Mouse (Mus musculus): Measurements from ENCODE around the gene Ccdc17. TPM values are rescaled to one million over a fixed set of nuclear protein-coding genes. Genes with fewer than 3 reads are reported as not detected.

Ccdc17 gene
- polyA plus RNA-seq (2015; fragmentation: Nextera tagmentation; extraction: Ambion mirVana) = 3.8 and 4.1 TPM in 2 replicates

DNA sequence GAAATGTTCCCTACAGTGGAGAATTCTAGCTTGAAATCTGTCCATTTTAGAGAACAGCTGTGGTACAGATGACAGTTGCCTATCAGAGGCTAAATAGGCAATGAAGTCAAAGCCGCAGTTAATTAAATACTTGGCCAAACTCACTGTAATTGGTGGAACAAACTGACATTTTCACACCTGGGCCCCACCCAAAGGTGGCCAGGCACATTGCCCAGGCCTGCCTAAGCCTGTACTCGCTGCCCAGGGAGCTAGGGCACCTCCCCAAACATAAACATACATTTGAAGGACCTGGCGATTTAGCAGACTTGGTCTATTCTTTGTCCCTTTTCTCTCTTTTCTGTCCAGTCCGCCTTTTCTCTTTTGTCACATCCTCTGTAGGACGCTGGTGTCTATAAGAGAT is at the start of gene Ccdc17:
Gene Ccdc17 (plus strand): TSS at position 276 of the 400 bp plus-strand sequence.
- no peak for DNase-seq (ENCODE audit: low spot score)

DNA sequence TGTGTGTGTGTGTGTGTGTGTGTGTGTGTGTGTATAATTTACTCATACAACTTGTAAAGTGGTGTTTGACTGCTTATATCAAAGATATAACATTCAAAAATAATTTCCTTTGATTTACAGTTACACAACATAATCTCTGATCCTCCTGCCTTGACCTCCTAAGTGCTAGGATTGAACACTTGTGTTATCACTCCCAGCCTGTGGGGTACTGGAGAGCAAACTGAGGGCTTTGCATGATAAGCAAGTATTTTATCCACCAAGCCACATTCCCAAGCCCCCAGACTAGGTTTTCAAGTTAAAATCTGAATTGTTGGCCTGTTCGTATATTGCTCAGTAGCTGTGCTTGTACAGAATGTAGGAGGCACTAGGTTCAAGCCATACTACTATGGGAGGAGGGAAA is 46.0 kb upstream of the Ccdc17 start:
- no peak for DNase-seq (ENCODE audit: low spot score)

DNA sequence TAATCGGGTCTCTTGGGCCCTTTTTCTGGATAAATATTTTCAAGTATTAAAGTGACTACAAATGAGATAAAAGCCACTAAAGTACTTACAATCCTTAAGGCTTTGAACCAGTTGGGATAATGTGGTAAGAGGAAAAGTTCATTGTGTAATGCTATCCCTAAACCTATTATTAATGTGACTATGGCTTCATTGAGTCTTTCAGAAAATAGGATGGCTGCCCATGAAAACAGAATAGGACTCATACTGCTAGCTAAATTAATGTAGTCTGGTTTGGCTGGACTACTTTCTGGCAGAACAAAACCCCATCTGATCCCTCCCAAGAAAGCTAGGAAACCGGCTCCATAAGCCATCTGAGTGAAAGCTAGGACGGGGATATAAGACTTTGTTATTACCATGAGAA is 43.4 kb upstream of the Ccdc17 start:
- DNase-seq (ENCODE audit: low spot score) = no peak

DNA sequence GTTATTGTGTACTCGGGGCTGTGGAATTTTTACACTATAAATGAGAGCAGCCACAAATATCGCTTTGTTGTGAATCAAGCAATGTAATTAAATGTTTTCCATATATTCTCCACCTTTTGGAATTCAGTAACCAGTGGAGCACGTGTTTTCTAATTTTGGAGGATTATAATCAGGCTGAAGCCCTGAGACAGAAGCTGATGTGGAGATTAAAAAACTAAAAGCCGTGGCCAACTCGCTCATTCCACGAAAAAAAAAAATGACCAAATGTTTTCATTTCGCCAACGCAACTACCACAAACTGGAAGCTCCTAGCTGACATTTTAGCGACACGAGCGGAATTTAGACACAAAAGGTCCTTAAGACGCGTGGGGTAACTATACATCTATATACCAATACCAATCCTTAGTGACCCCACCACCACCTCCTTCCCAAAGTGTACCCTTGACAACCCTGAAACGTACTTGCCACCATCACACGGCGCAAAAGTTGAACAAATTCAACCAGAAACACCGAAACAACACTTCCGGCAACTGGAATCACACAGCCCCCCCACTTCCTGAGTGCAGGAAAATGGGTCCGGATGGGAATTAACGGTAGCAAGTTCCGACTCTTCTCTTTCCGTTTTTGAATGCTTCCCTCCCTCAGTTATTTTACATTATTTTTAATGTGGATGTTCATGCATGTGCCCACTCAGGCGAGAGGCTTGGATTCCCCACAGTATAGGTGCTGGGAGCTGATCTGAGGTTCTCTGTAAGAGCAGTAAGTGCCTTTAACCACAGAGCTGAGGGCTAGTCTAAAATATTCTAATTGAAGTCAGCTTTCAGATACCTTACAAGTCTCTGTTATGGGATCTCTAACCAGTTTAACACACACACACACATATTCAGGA is 40.8 kb upstream of the Ccdc17 start, which contains the start of gene Tmem69:
Gene Tmem69 (minus strand): TSS at position 524 of the 888 bp plus-strand sequence.
- DNase-seq (ENCODE audit: low spot score) = peak; percentile 69

DNA sequence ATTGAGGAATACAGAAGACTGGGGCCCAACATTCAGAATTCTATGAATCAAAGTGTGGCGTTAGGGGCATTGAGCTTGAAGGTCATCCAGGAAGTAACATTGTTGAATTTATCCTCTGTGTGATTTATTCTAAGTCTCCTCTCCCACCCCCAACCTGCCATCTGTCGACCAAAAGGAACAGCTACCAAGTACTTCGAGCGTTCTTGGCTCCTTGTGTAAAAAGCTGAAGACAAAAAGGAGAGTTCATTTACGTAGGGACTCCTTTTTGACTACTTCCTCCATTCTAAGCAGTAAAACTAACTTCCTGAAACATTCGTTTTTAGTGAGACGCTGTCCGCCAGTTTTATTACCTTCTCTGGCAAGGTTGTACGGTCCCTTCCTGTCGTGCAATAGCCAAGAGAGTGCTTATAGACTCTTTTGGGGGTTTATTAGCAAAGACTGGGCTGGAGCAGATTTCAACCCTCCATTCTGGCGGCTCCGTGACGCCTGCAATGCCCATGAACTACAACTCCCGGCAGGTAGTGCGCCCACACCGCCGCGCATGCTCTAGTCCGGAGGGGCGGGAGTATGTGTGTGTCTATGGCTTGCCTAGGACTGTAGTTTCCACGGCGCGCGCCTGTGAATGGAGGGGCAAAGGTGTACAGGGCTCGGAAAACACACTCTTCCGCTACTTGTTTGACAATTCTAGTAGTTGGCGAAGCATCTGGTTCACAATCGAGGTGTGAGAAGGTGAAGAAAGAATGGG is 39.7 kb upstream of the Ccdc17 start:
- DNase-seq (ENCODE audit: low spot score) = peak; percentile 95

DNA sequence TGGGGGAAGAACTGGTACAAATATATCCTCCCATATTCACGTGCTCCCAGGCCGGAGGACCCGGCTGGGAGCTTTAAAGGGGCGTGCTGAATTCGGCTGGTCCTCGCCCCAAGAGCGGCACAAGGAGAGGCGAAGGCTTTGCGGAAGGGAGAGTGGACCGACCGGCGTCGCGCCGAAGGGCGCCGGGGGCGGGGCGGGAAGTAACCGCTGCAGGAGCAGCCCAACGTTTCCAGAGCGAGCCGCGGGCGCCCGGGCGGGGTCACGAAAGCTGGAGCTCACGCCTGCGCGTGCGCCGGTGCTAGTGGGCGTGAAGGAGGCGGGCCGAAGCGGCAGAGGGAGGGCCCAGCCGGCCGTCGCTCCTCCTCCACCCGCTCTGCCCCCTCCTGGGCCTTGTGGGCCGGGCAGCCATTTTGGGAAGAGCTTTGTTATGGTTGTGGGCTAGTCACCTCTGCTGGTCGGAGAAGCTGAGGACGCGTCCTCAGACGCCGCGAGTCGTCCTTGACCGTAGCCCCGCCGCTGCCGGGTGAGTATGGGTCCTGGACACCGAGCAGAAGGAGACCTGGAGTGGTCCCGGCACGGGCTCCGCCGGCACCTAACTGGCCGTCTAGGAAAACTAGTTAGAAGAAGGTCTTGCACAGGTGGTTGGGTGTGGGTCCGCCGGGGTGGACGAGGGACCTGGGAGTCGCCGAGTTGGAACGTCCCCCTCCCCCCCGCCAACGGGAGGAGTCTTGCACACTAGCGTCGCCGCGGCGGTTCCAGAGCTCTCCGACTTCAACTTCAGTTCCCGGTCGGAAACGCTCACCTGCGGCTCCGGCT is 38.9 kb upstream of the Ccdc17 start, which contains the start of gene Gpbp1l1:
Gene Gpbp1l1 (plus strand): TSS at position 353 of the 816 bp plus-strand sequence.
- DNase-seq (ENCODE audit: low spot score) = peak; percentile 97

DNA sequence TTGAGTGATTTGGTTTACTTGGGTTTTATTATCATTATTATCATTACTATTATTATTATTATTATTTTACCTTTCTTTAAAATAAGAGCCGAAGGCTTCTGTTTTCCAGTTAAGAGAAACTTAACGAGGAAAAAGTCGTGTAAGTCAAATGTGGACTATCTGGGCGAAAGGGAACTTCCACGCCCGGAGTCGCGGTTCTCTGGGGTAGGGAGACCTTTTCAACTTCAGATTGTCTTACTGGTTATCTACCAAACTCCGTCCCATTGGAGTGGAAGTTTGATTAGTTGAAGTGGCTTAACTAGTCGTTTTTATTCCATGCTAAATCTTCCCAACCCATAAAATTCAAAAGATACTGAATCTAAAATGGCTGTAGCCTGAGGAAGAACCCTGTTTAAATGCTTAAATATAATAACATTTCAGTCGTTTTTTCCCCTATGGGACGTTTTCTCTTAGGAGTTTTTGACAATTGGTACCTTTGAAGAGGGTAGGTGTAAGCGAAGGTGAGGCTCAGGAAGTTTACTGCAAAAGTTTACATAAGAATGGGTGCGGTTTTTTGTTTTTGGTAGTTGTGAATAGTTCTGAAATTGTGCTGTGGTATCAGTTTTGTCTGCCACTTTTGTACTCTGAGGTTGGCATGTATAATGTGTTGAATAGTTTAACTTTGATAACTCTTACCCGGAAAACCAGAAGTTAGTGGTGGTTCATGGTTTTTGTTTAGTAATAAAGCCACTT is 38.1 kb upstream of the Ccdc17 start:
- DNase-seq (ENCODE audit: low spot score) = no peak

DNA sequence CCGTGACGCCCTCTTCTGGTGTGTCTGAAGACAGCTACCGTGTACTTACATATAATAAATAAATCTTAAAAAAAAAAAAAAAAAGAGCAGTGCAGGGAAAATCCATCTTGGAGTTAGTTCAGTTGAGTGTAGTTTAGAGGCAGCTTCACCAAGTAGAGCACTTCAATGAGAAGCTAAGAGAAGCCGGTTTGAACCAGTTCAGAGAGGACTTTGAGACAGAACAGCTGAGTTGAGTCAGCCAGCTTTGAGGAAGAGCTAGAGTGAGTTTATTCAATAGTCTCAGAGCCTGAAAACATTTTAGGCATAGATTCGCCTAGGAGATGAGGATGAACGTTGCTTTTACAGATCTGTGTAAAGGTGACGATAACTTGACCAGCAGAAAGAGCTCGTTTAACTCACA is 661 bp upstream of the Ccdc17 start:
- DNase-seq (ENCODE audit: low spot score) = no peak

DNA sequence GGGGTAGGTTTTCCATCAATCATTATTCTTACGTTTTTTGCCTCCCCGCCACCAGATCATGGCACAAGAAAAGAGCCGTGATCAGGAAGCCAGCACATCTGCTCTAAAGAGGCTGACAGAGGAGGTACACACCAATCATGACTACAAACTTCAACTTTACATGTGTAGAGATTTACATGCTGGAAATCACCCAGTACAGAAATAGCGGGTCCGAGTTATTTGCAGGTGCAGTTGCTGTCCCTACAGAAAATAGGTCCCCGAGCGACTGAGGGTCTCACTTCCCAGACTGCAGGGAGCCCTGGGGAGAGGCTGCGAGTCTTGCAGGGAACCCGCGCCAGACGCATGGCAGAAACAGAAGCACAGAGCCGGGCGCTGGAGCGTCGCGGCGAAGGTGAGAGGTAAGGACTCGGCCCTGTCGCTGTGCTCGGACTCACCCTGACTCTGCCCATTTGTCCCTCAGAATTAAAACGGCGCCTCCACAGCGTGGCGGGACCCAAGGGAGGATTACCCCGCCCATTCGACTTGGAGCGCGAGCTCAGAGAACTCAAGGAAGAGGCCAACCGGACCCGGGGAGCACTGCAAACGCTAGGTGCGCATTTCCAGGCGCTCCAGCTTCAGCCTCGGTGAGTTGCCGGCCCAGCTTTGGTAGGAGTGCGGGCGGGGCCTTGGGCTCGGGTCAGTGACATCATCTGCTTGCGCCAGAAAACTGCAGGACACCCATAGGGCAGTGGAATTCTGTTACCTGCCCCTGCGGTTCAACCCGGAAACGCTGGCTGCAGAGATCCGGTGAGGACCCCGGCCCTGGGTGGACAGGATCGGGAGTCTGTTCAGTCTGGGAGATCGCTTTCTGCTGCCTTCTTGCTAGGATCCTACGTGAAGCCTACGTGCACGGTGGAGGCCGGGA is 776 bp downstream of the Ccdc17 start:
- DNase-seq (ENCODE audit: low spot score) = peak; percentile 61

DNA sequence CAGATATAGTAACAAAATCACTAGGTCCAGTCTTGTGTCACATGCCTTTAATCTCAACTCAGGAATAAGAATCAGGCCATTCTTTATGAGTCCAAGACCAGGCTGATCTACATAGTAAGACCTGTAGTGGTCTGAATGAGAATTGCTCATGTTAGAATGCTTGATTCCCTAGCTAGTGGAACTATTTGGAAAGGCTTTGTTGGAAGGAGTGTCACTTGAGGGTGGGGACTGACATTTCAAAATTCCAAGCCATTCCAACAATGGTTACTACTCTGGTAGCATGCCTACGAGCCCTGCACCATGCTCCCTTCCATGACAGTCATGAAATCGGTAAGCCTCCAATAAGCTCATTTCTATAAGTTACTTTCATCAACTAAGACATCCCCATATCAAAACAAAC is 16.2 kb downstream of the Ccdc17 start:
- DNase-seq (ENCODE audit: low spot score) = no peak

DNA sequence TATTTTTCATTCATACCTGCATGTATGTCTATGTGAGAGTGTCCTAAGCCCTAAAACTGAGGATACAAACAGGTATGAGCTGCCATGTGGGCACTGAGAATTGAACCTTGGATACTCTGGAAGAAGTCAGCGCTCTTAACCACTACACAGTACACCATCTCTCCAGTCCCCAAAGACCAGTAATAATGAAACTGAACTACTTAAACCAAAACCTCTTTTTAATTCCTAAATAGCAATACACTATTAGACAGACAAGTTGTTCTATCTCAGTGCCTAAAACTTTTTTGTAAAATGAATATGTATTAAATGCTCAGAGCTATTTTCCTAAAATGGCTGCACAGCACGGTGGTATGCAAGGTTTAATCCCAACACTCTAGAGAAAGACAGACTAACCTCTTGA is 18.8 kb downstream of the Ccdc17 start:
- no peak for DNase-seq (ENCODE audit: low spot score)

DNA sequence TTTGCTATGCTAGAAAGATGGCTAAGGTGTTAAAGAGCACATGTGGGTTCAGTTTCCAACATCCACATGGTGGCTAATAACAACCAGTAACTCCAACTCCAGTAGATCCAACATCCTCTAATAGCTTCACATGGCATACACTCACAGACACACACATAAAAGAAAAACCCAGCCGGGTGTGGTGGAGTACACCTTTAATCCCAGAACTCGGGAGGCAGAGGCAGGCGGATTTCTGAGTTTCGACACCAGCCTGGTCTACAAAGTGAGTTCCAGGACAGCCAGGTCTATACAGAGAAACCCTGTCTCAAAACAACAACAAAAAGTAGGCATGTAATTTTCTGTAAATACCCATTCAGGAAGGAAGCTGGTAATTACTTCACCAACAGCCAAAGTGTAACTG is 28.4 kb downstream of the Ccdc17 start:
- no peak for DNase-seq (ENCODE audit: low spot score)

DNA sequence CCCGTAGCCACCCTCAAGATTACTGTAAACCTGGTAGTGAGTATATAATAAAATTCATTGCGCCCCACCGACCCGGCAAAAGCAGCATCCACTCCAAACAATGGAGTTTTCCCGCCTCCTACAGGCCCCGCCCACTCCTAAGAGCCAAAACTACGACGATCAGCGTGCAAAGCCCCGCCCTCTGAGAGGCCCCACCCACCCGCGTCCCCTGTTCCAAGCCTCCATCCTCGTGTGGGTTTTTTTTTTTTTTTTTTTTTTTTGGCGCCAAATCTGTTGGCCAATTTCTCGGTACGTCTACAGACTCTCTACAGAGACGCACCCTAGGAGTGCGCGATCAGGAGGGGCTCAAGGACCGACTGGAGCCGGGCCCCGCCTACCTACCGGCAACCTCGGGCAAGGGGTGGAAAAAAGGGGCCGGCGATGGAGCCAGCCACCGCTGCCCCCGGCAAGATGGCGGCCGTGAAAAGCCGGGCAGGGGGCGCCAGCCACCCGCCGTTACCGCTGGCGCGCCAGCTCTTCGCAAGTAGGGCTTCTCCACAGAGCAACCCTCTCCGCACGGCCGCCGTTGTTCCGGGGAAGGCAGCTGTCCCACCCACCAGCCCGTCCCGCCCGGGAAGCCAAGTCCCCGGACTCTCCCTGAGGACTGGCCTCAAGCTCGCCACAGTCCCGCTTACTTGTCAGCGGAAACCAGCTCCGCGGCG is 30.4 kb downstream of the Ccdc17 start:
- DNase-seq (ENCODE audit: low spot score) = peak; percentile 91

DNA sequence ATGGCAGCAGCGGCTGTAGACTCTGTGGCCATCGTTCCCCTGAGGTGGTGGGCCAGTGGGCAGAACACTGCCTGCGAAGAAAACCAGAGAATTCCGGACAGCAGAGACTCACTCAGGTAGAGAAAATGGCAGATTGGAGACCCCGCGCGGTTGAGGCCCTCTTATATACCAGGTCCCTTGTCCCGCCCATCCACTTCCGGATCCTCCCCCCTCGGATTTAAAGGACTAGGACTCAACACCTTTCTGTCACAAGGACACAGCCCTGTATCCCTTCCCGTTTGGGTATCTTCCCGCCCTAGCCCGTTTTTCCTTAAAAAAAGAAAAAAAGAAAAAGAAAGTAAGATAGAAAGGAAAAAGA is 30.9 kb downstream of the Ccdc17 start:
- DNase-seq (ENCODE audit: low spot score) = peak; percentile 94

DNA sequence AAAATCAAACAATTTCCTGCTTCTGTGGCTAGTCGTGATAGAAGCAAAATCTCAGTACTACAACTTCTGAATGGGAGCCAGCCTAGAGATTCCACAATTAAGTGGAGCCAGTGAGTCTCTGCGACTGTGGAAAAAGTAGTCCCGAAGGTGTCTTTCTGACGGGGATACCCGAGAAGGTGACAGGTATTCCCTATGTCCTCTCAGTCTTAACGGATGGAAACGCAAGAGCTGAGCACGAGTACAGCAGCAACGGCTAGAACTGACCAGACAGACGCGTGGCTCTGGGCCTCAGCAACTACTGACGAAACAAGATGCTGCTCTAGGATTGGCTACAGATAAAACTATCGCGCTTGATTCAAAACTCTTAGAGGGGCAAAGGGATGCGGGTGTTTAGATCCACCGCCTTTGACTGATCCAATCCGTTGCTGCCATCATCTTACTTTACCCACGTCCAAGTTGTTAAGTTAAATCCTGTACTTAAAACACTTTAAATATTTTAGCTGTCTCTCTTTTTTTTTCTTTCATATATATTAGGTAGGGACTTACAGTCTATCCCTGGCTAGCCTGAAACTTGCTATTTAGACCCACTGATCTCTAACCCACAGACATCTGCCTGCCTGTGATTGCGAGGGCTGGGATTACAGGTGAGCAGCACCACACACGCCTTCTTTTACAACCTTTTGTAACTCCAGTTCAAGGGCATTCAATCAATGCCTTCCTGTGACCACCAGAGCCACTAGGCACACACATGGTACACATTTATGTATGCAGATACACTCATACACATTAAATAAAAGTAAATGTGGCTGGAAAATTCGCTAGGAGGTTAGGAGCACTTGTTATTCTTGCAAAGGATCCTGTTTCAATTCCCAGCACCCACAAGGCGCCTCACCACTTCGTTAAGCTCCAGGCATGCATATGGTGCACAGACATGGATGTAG is 31.5 kb downstream of the Ccdc17 start, which contains the start of gene Nasp:
Gene Nasp (minus strand): TSS at position 220 of the 941 bp plus-strand sequence.
- peak; percentile 89 for DNase-seq (ENCODE audit: low spot score)

DNA sequence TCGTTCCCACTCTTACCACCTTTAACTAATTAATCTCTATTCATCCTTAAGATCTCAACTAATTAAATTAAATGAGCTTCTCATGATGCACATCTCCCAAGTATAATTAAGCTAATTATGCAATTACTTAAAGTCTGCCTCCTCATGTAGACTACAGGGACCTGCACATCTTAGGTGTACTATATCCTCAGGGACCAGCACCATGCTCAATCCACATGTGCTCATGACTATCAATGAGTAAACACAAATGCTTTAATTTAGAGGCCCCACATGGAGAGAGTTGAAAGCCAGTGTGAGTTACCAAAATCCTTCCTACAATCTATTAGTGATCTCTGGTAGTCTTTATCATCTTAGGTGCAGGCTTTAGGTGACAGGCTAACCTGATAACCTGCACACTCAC is 38.7 kb downstream of the Ccdc17 start:
- DNase-seq (ENCODE audit: low spot score) = no peak

DNA sequence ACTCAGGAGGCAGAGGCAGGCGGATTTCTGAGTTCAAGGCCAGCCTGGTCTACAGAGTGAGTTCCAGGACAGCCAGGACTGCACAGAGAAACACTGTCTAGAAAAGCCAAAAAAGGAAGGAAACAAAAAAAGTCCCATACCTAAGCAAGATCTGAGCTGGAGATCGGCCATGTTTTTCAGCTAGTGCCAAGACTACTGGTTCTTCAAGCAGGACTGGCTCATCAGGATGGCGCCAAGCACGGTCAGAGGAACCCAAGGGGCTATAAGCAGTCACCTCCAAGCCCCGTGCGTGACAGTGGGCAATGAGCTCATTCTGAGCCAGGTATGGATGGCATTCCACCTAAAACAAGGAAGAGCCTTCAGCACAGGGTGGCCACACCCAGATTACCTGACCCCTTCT is 42.4 kb downstream of the Ccdc17 start:
- DNase-seq (ENCODE audit: low spot score) = no peak

DNA sequence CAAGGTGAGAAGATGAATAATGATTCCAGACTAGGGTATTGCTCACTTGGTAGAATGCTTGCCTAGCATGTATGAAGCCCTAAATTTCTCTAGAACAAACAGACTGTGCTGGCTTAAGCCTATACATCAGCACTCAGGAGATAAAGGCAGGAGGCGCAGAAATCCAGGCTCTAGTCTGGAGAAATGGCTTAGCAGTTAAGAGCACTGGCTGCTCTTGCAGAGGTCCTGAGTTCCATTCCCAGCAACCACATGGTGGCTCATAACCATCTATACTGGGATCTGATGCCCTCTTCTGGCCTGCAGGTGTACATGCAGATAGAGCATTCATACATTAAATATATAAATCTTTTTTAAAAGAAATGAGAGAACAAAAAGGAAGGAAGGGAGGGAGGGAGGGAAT is 45.6 kb downstream of the Ccdc17 start:
- DNase-seq (ENCODE audit: low spot score) = no peak

All from thymus, postnatal 0 days (tissue).